Mouse (Mus musculus): ENCODE results near the gene Dkk1. TPM values are rescaled to one million over a fixed set of nuclear protein-coding genes. Genes with fewer than 3 reads are reported as not detected.
"Not testable (repeated sequence)": the region's sequence is repeated elsewhere in the genome, so short reads cannot be mapped to it uniquely, and the experiment has no call there.

The Dkk1 gene
- total RNA-seq (2022): not detected

DNA sequence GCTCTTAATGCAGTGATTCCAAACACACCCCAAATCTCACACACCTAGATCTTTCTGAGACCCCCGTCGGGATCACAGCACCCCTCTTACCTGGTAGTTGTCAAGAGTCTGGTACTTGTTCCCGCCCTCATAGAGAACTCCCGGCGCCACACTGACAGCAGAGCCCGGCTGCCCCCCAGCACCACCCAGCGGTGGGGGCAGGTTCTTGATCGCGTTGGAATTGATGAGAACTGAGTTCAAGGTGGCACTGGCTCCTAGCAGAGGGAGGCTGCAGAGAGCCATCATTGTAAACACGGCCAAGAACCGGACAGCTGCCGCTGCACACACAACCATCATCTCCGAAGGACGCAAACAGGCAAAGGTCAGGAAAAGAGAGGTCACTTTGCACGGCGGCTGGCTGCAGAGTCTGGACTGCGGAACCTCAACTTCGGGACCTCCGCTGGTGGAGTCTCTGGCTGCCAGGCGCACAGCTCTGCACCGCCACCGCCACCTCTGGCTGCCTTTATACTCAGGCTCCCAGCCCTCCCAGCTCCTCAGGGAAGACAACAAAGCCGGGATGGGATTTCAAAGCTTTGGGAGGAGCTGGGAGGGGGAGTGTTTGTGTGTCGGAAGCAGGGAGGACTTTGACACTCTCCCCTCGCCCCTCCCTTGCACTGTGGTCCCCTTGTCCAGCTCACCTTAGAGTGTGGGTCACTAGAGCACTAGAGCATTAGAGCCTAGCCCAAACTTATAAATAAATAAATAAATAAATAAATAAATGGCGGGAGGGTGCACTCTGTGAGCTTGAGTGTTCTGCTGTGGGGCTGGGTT is at the start of gene Dkk1:
TSS of gene Dkk1 (minus strand) at position 622 of the 810 bp plus-strand sequence.
- DNase-seq: no peak

DNA sequence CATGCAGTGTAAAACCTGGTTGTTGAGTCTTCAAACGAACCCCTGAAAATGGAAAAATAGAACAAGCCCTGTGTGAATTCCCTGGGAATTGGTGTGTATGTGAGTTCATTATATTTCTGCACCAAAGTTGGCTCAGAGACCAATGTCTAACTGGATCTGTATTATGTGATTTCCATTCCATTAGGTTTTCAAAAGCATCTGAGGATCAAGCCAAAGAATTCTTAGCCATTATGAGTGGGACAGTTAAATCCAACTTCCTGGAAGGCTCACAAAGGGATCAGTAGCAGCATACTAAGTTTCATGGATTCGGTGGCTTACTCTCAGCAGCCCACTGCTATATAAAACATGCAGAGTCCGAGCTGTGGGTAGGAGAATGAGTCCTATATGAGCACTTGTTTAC is 36.9 kb upstream of the Dkk1 start:
- DNase-seq: no peak

DNA sequence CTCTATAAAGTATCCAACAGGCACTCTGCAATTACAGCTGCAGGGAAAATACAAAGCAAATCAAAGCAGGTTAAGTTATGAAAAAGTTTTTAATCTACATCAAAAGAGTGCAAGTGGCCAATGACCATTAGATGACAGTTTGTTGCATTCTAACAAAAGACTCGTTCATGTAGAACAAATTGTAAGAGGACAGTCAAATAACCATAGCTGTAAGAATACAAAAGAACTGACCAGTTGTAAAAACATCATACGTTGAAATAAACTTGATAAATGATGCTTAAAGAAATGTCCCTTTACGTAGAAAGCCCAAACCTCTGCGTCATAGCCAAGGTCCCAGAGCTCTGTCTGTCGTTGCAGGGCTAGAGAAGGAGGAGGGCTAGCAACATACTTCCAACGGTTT is 15.1 kb upstream of the Dkk1 start:
- no peak for DNase-seq

DNA sequence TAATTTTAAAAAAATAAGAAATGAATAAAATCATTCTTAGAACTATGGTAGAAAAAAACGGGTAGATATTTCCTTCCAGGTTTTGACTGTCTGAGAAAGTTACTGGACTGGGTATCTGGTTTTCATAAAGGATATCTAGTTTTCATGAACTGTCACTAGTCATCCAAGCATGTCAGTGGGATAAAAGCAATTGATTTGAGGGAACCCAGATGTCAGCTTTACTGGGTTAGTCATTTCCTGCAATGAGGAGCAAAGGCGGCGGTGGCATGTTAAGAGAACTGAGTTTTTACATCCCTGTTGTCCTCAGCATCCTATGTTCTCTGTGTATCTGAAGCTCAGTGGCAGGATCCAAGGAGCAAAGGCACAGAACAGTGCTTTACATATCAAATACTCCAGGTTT is 14.4 kb upstream of the Dkk1 start:
- no peak for DNase-seq

DNA sequence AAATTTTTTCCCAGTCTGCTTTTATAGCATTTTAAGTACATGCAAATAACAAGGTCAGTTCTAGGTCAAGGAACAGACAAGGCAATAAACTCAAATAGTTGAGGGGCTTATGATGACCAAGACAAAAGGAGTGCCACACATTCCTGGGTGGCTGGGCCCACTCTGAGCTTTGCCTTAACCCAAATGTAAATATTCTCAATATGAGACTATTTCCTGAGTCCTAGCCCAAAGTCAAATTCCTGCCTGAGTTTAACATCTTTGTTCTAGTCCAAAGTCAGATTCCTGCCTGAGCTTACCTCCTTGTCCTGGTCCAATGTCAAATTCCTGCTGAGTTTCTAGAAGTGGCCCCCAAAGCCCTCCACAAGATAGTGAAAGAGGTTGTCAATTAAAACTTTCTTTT is 8.6 kb upstream of the Dkk1 start:
- no peak for DNase-seq

DNA sequence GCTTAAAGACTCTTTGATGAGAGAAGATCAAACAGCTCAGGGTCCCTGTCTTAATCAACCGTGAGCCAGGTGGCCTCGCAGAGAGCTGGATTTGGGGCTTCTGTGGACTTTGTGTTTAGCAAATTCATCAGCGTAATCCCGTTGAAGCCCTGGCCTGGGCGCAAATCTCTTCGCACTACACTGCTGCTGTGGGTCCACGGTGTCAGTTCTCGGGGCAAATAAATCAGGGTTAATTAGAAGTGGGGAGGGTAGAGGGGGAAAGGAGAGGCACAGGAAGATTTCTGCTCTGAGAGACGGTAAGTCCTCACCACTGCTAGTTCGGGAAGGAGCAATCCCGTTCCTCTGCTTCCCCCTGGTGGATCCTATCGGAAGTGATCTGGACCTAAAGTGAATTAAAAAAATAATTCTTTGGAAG is 5.0 kb upstream of the Dkk1 start:
- no peak for DNase-seq

DNA sequence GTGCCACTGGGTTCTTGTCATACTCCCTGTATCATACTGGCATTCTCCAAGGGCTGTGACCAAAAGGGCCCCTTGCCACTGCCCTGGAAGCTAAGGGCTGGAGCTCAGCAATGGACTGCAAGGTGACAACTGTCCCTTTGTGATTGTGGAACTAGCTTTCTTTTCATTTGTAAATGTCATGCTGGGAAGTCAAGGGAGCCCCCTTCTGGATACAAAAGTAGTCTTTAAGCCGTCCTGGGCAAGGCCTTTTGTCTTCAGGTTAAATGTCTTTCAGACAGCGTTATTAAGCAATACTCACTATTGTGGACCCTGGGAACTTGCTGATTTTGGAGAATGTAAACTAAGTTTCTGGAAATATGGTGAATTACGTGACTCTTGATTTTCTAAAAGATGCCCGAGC is 4.3 kb upstream of the Dkk1 start:
- DNase-seq: no peak

DNA sequence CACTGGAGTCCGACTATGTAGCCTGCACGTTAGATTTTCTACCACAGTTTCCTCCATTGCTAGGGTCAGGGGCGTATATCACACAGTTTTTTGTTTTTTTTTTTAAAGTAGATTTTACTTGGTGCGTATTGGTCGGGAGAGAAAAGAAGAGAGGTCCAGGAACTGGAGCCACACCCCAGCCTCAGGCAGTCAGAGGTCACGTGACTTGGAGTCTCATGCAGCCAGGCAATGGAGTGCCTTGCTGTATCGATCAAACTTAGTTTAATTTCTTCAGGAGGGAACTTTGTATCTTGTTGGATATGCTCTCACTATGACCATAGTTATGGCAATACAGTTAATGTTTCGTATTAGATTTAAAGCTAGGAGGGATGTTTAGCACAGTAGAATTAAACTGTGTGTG is 2.8 kb upstream of the Dkk1 start:
- no peak for DNase-seq

DNA sequence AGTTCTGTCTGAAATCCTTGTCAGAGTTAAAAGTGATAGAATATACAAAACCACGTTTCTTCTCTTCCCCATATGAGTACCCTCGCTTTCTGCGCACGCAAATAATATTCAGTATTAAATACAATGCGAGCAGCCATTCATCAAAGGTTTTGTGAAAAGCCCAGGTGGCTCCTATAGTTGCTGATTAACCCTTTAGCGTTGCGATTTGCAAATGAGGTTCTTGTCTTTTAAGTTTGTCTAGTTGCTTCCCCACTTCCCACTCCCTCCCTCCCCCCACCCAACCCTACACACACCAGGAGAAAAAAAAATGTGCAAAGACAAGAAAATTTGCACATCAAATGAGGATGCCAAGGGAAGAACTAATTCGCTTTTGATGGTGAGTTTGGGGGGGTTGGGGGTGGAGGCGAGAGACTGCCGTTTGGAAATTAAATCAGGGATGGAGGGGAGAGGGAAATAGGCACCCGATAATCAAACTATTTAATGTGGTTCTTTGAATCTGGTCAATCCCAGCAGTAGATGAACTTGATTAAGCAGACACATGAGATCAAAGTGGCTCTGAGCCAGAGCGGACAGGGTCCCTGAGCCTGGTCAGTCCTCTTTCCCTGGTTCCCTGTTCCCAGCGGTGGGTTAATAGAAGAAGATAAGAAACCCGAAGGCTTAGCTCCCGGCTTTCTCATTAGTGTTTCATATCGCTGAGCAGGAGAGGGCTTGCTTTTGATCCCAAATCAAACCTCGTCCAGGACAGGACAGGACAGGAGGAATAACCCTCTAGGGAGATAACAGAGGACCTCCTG is 586 bp upstream of the Dkk1 start:
- no peak for DNase-seq

DNA sequence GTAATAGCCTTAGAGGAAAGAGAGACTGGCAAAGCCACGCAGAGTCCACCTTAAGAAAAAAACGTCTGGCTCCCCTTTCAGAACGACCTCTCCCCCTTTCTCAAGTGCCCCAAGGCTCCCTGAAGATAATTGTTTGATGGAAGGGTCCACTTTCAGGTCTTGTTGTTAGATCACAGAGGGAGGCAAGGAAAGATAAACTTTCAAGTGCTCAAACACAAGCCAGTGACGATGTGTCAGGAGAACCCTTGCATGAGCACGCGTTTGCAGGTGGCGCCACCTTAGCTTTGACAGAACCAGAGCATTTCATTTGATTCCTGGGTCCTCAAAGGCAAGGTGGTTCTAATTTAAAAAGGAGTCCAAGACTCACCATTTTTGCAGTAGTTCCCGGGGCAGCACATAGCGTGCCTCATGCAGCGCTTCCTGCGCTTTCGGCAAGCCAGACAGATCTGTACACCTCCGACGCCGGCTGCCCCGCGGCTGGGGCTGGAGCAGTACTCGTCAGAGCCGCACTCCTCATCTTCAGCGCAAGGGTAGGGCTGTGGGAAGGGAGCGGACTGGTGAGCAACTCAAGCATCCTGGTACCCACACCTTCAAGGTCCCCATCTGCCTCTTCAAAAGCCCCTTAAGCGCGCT is 938 bp downstream of the Dkk1 start:
- no peak for DNase-seq

DNA sequence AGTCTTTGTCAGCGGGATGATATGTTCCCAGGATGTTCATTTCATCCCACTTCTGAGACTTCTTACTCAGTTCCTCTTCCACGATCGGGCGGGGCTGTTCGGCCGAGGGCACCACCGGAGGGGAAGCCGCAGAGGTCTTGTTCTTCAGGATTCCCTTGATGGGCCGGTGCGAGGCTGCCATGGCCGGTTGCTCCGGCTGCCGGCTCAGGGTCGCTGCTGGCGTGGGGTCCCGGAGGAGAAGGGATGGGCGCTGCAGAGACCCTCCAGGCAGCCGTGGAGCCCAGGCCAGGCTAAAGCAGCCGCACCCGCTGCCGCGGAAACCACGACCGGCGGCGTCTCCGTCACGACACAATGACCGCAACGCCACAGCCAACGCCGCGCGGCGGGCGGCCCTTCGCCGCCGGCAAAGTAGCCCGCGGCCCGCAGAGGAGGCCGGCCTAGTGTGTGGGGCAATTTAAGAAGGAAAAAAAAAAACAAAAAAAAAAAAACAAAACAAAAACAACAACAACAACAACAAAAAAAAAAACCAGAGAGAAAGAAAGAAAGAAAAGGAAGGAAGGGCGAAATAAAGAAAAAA is 10.0 kb downstream of the Dkk1 start:
- not testable (repeated sequence) for DNase-seq

DNA sequence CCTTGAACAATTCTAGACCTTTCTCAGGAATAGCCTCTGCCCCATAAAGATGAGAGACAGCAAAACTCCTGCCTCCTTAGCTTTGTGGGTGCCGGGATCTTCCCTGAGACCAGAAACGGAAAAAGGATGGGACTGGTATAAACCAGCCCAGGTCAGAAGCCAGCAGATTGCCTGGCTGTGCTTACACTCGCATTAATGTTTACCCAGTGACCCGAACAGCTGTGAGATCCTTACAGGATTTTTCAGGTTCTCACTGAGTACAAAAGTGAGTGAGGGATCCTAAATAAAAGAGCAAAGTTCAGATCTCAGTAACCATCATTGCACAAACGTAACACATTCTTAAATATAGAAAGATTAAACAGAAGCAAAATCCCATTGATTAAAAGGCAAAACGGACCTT is 32.7 kb downstream of the Dkk1 start:
- DNase-seq: no peak

DNA sequence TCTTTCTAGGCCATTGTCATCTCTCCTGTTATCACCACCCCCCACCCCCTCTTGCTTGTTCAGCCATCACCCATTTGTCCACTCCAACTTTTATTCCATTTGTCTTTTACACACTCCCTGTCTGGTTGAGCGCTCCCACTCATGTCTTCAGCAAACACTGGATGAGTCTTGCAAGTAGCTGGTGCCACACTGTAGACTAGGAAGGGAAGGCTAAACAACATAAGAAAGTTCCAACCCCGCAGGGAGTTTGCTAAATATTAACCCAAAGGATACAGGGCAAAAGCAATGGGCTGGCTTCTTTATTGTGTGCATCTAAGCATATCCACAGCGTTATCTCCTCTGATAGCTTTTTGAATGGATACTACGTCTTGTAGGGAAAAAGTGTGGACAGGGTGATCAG is 39.0 kb downstream of the Dkk1 start:
- no peak for DNase-seq

DNA sequence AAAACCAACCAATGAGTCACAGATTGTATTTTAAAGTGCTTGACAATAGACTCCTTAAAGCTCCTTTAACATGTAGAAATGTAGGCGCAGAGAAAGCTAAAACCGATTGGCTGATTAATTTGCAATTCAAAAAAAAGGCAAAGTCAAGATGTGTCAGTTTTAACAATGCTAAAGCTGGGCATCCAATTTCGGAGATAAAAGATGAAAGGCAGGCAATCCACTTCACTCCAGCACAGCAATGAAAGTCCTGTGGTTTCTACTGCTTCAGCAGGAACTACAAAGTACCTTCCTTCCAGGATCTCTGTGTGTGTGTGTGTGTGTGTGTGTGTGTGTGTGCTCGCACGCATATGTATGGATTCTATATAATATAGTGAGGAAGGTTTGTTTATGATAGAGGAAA is 44.0 kb downstream of the Dkk1 start:
- no peak for DNase-seq

All from adrenal gland, adult 8-10 months (tissue).